Mouse (Mus musculus): ENCODE data around the gene Sec11a.
A peak's percentile ranks its signal among the peaks of the same experiment; 100 is the strongest.
"Not testable (repeated sequence)": the region's sequence is repeated elsewhere in the genome, so short reads cannot be mapped to it uniquely, and the experiment has no call there.

Gene Sec11a

GRCm38 (mm10) chr7:80959003-80959402, 11.4 kb upstream of the Sec11a start:
- no peak for DNase-seq (ENCODE audit: low read depth, low spot score)

DNA sequence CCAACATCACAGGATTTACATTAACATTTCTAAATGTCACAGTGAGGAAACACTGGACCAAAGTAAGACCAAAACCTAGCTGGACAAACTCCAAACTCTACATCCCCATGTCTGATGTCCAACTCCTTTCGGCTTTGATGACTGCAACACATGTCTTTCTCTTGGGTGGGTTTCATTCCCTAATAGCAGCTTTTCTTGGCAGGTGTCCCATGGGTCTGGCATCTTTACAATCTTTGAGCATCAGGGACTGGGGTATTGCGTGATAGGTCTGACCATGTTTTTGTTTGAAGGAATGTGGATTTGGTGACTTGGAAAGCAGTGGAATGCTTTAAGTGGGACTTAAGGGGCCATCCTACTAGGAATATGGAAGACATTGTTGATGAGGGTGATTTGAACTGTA, 9.3 kb upstream of the Sec11a start:
- DNase-seq (ENCODE audit: low read depth, low spot score) = no peak

- no peak for DNase-seq (ENCODE audit: low read depth, low spot score)
These were observed 6.7 kb upstream of the Sec11a start for GRCm38 (mm10) chr7:80954251-80954650.

GRCm38 (mm10) chr7:80952140-80952539, 4.6 kb upstream of the Sec11a start:
- DNase-seq (ENCODE audit: low read depth, low spot score) = no peak

- no peak for DNase-seq (ENCODE audit: low read depth, low spot score)
These were observed 3.9 kb upstream of the Sec11a start for GRCm38 (mm10) chr7:80951461-80951860.

- no peak for DNase-seq (ENCODE audit: low read depth, low spot score)
These were observed 7.8 kb downstream of the Sec11a start for GRCm38 (mm10) chr7:80939808-80940207.

DNA sequence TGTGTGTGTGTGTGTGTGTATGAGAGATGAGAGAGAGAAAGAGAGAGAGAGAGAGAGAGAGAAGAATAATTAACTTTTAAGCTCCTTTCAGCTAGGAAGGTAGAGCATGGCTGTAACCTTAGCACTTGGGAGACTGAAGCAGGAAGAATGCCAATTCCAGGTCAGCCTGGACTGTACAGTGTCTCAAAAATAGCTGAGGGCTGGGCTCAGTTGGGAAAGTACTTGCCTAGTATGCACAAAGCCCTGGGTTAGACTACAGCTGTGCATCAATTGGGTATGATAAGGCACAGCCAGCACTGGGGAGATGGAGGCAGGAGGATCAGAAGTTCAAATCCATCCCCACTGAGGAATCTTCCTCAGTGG, 10.3 kb downstream of the Sec11a start:
- not testable (repeated sequence) for DNase-seq (ENCODE audit: low read depth, low spot score)

DNA sequence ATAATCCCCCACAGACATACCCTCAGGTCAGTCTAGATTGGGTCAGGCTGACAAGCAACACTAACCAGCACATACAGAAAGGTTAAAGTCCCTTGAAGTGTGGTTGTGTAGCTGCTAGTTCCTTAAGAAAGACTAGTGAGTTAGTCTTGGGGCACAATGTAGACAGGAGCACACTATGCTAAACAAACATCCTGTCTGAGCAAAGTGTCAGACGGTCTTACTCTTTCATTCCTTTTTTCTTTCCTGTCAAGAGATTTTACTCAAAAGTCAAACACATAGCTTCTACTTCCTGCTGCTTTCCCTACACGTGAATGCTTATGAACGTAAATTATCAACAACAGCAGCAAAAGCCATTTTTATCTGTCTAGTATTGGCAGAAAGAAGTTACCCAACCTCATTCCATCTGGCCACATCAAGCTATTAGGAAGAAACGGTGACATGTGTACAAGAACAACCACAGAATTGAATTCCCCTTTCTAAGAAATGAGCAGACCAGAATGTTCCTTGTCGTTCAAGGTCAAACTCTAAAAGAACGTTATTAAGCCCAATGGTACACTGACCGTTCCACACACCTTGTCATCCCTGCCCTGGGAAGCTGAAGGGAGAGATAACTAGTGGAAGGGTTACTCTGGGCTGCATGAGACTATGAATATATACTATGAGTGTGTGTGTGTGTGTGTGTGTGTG, 10.8 kb downstream of the Sec11a start:
- DNase-seq (ENCODE audit: low read depth, low spot score) = not testable (repeated sequence)

- DNase-seq (ENCODE audit: low read depth, low spot score) = no peak
These were observed 11.7 kb downstream of the Sec11a start for GRCm38 (mm10) chr7:80935834-80936233.

DNA sequence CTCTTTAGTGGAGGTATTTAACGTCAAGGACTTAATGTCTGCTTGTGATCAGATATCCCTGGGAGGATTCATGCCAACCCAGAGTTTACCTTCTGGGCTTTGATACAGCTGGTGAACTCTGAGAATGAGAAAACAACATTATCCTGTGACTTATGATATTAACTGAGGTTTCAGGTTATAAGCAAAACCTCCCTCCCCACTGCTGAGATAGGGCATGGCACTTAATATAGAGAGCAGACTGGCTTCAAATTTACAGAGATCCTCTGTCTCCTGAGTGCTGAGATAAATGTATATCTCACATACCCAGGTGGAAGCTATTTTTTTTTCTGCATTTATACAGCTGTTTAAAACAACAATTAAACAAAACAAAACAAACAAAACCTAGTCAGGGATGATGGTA, 14.8 kb downstream of the Sec11a start:
- DNase-seq (ENCODE audit: low read depth, low spot score) = no peak

DNA sequence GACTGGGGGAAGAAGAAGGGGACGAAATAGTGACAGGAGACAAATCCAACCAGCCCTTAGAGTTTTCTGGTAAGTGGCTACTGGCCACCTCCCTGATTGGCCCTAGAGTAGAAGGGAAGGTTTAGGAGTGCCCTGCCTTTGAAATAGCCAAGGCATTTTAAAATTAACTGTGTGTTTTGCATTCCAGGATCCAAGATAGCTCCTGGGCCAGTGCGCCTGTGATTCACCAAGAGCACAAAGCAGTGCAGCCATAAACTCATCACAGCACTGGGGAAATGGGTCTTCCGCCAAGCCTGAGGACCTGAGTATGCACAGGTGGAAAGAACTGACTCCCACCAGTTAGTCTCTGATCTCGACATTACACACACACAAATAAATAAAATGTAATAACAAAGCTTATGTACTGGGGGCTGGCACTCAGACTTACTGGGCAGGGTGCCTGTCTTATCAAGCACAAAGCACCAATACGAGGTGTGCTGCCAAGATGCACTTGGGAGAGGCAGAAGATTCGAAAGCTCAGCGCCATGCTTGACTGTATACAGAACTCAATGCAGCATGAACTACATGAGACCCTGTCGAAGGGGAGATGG, 15.9 kb downstream of the Sec11a start:
- DNase-seq (ENCODE audit: low read depth, low spot score) = no peak

DNA sequence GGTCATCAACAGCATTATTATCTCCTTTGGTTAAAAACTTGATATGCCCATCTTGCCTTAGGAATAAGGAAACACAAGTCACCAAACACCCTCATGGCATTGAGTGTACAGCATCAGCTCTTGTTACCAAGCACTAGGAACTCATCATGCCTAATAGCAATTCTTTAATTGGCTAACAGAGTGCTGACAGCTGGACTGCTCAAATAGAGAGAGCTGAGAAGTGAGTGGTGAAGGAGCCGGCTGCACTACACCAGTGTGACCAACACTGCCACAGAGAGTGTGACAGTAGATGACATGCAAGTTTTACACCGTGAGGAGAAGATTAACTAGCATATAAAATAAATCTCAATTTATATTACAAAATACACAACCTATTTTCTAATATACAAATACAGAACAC, 24.4 kb downstream of the Sec11a start:
- DNase-seq (ENCODE audit: low read depth, low spot score) = no peak

DNA sequence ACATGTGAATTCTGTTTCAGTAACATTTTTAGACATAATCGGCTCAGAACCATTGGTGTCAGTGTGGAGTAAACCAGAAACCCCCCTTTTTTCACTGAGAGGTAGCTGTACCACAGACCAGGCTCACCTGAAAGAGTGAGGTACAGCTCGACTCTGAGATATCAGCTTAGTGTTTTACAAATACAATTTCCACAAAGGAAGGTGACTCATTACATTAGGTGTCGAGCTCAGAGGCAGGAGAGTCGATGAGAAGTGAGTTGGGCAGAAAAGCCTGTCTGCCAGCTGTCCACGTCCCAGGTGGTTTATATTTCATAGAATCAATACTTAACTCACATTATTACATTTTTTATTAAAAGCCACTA, 28.0 kb downstream of the Sec11a start:
- DNase-seq (ENCODE audit: low read depth, low spot score) = no peak

GRCm38 (mm10) chr7:80918982-80919646, 28.5 kb downstream of the Sec11a start:
- DNase-seq (ENCODE audit: low read depth, low spot score) = no peak

- no peak for DNase-seq (ENCODE audit: low read depth, low spot score)
These were observed 29.6 kb downstream of the Sec11a start for GRCm38 (mm10) chr7:80917916-80918465.

DNA sequence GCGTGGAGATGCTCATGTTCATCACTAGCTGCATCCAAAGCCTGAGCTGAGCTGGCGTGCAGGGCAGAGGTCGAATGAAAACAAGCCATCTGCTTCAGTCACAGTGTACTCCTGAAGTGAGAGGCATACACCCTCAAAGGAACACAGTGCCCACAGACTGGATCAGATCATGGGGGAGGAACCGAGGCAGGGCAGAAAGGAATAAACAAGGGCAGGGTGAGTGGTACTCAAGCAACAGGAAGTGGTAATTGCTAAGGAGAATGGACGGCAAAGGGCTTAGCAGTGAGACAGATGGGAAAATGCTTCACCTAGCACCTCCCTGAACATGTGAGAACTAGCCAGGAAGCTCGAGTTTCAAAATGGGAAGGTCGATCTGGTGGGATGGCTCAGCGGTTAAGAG, 35.1 kb downstream of the Sec11a start:
- no peak for DNase-seq (ENCODE audit: low read depth, low spot score)

DNA sequence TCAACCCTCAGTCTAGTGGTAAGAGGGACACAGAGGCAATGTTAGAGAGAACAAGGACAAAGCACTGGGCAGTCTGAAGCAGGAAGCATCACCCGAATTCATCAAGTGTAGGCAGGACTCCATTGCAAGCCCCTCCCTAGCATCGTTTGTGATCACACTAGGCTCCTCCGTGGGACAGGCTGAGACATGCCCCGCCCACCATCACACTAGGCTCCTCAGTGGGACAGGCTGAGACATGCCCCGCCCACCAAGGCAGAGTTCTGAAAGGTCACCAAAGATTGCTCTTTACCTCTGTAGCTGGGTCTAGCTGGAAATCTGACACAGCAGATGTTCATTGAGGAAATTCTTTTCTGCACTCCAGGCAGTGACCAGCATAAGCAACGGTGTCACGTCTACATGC, 36.5 kb downstream of the Sec11a start:
- no peak for DNase-seq (ENCODE audit: low read depth, low spot score)

GRCm38 (mm10) chr7:80904921-80905515, 42.6 kb downstream of the Sec11a start, which contains the start of gene Nmb:
Gene Nmb, minus strand, starts transcription at chr7:80905076.
- DNase-seq (ENCODE audit: low read depth, low spot score) = no peak

- no peak for DNase-seq (ENCODE audit: low read depth, low spot score)
These were observed 43.8 kb downstream of the Sec11a start for GRCm38 (mm10) chr7:80903625-80904422.

- DNase-seq (ENCODE audit: low read depth, low spot score) = no peak
These were observed 45.9 kb downstream of the Sec11a start for GRCm38 (mm10) chr7:80901541-80902274.

DNA sequence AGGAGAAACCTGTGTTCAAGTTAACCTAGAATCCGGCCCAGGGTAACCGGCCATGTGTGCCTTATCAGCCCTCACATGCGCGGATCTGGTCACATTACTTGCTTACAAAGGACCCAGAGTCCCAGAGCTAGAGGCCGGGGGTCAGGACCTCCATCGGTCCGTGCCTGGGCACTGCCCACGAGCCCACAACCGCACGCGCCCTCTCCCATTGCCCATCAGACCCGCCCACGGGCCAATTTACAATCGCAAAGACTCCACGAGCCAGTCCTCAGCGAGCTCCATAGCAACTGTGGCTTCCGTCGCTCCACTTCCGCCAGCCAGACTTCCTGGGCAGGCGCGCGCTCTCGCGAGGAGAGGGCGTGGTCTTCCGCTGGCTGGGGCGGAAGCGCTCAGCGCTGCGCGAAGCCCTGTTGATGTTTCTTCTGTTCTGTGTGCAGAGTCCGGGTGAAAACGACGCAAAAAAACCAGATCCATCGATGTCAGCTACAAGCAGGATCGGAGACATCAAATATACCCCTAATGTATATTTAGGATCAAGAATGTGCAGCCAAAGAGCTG, 46.6 kb downstream of the Sec11a start, which contains the start of gene Wdr73:
Gene Wdr73, minus strand, starts transcription at position 326 of the 558 bp plus-strand sequence.
- DNase-seq (ENCODE audit: low read depth, low spot score) = peak; percentile 79
